In genomic region chr15:100576392-100576791, GRCm38 (mm10) we compare ENCODE assay signal across 3 mouse cellular contexts.
TF ChIP-seq lines count a peak whose summit lies in the region.

No protein-coding gene starts in this region.

TF ChIP-seq in C2C12, 6 proteins besides CTCF, POLR2A, EP300 and RAD21 (continued from another document):
- no peak for TF ChIP-seq CEBPB (IDR thresholded peaks at IDR 0.05; ENCODE audit: low read depth)
- TF ChIP-seq FOSL1 (IDR thresholded peaks at IDR 0.05; ENCODE audit: insufficient read depth, low read length, poor library complexity, severe bottlenecking) = no peak

TF ChIP-seq in MEL, 35 proteins besides CTCF, POLR2A, EP300 and RAD21 (continued from another document):
- TF ChIP-seq HCFC1 (IDR thresholded peaks at IDR 0.05; ENCODE audit: low read depth, low read length) = no peak
TF ChIP-seq in MEL: peak in this region for 1.

TF ChIP-seq in myocyte, 11 proteins besides CTCF, POLR2A, EP300 and RAD21 (continued from another document):
- no peak for TF ChIP-seq MYOG (IDR thresholded peaks at IDR 0.05; ENCODE audit: control insufficient read depth in 1 of 3, insufficient read depth in 1 of 3, insufficient read length in 2 of 3, low read depth in 2 of 3)
- TF ChIP-seq MYOD1 (IDR thresholded peaks at IDR 0.05; ENCODE audit: control insufficient read depth in 1 of 3, insufficient read length in 2 of 3, low read depth in 2 of 3) = no peak
- no peak for TF ChIP-seq POLR2AphosphoS2 (IDR thresholded peaks at IDR 0.05; ENCODE audit: insufficient read length, low read depth)
